Mouse (Mus musculus) hindbrain, embryonic 16.5 days (tissue): ENCODE data around the gene Vmn1r28. TPM values are rescaled to one million over a fixed set of nuclear protein-coding genes. Genes with fewer than 3 reads are reported as not detected.
"Not testable (repeated sequence)": the region's sequence is repeated elsewhere in the genome, so short reads cannot be mapped to it uniquely, and the experiment has no call there.

Source experiments
- ATAC-seq: fragments of 200-750 bp; cut with Nextera tagmentation; 2 replicates; pipeline ENCODE4 v1.8.0; 2017; ENCODE audit warnings: moderate TSS enrichment, moderate library complexity
- H3K27ac ChIP-seq: fragments of 300-500 bp; sonication (generic); 2 replicates; pipeline ENCODE4 v1.5.1; 2014; ENCODE audit warnings: low read depth, mild to moderate bottlenecking, control low read depth, low read length, moderate library complexity
- H3K27me3 ChIP-seq: fragments of 300-500 bp; sonication (generic); replicated peaks from 2 replicates; pipeline ENCODE4 v1.6.1; 2014; ENCODE audit warnings: low read length; ENCODE audit not compliant: control insufficient read depth, insufficient read depth
- H3K36me3 ChIP-seq: fragments of 300-500 bp; sonication (generic); 2 replicates; pipeline ENCODE4 v1.6.1; 2014; ENCODE audit warnings: mild to moderate bottlenecking, low read length, moderate library complexity, mixed read lengths; ENCODE audit not compliant: control insufficient read depth, insufficient read depth
- H3K4me1 ChIP-seq: fragments of 300-500 bp; sonication (generic); 2 replicates; pipeline ENCODE4 v1.6.1; 2014; ENCODE audit warnings: low read depth, low read length; ENCODE audit not compliant: control insufficient read depth, insufficient read depth
- H3K4me2 ChIP-seq: fragments of 300-500 bp; sonication (generic); 2 replicates; pipeline ENCODE4 v1.6.1; 2014; ENCODE audit warnings: mild to moderate bottlenecking, low read length, control low read depth, moderate library complexity
- H3K4me3 ChIP-seq: fragments of 300-500 bp; sonication (generic); 2 replicates; pipeline ENCODE4 v1.5.1; 2014; ENCODE audit warnings: mild to moderate bottlenecking, low read length, control low read depth, moderate library complexity
- H3K9ac ChIP-seq: fragments of 300-500 bp; sonication (generic); 2 replicates; pipeline ENCODE4 v1.6.1; 2014; ENCODE audit warnings: low read depth, mild to moderate bottlenecking, control low read depth, low read length, moderate library complexity
- H3K9me3 ChIP-seq: fragments of 300-500 bp; sonication (generic); 2 replicates; pipeline ENCODE4 v1.6.1; 2014; ENCODE audit warnings: mild to moderate bottlenecking, low read length, moderate library complexity; ENCODE audit not compliant: control insufficient read depth
- WGBS: fragments of 180-500 bp; shearing (Covaris S2); extraction: QIAGEN DNeasy Blood & Tissue Kit; methylation state at CpG from one replicate; pipeline ENCODE4 v1.1.7; 2014; 5-methylcytosine and 5-hydroxymethylcytosine counted together
- polyA plus RNA-seq: library from polyadenylated mRNA; unstranded; fragments of >200 nt; fragmentation: Nextera tagmentation; extraction: Ambion mirVana; gene quantifications from 2 replicates; pipeline ENCODE4 v1.2.1, GENCODE M21; 2015

Gene Vmn1r28
- polyA plus RNA-seq = not detected in 2 replicates

- H3K27me3 ChIP-seq = no peaks in the 10 kb centered on the region
- no peaks in the 10 kb centered on the region for H3K4me1 ChIP-seq
- H3K9me3 ChIP-seq = no peaks in the 10 kb centered on the region
- H3K9ac ChIP-seq = no peak within 1 kb of the TSS
- H3K27ac ChIP-seq = no peak within 1 kb of the TSS
- no peaks in the 10 kb centered on the region for H3K36me3 ChIP-seq
- WGBS = 96% methylated on average over 1 of the region's 1 CpGs
- no peak for ATAC-seq
- H3K4me2 ChIP-seq = no peak within 1 kb of the TSS
- no peak within 1 kb of the TSS for H3K4me3 ChIP-seq
These were observed at the start of gene Vmn1r28 for GRCm38 (mm10) chr6:58261737-58262136. Gene Vmn1r28 (plus strand): TSS chr6:58262037.

GRCm38 (mm10) chr6:58216119-58216518, 45.7 kb upstream of the Vmn1r28 start:
- Histone ChIP-seq H3K9ac (no peak overlapping the region), H3K4me2 (no peak overlapping the region), H3K36me3 (no peaks in the 10 kb centered on the region), H3K4me3 (no peak overlapping the region), H3K27me3 (no peaks in the 10 kb centered on the region), H3K4me1 (no peaks in the 10 kb centered on the region), H3K27ac (no peak overlapping the region), H3K9me3 (no peaks in the 10 kb centered on the region; the same call in 1 of the 2 replicates)
- ATAC-seq = no peak
- 78% methylated on average over 2 of the region's 2 CpGs for WGBS

- Histone ChIP-seq H3K4me2 (no peak within 1 kb of the TSS), H3K4me1 (no peaks in the 10 kb centered on the region), H3K27ac (no peak within 1 kb of the TSS), H3K9me3 (no peaks in the 10 kb centered on the region), H3K27me3 (no peaks in the 10 kb centered on the region), H3K4me3 (no peak within 1 kb of the TSS), H3K36me3 (no peaks in the 10 kb centered on the region), H3K9ac (no peak within 1 kb of the TSS)
- WGBS = 78% methylated on average over 2 of the region's 2 CpGs
- ATAC-seq = no peak
These were observed 43.1 kb upstream of the Vmn1r28 start, which contains the start of gene Vmn1r27 for GRCm38 (mm10) chr6:58218721-58219120. Gene Vmn1r27 (minus strand): TSS chr6:58218821.

GRCm38 (mm10) chr6:58279661-58280060, 17.8 kb downstream of the Vmn1r28 start:
- not testable (repeated sequence) for H3K4me3 ChIP-seq, ATAC-seq, H3K9me3 ChIP-seq, H3K27ac ChIP-seq, H3K36me3 ChIP-seq, H3K27me3 ChIP-seq, H3K4me1 ChIP-seq, H3K4me2 ChIP-seq, H3K9ac ChIP-seq
- WGBS = 96% methylated on average over 1 of the region's 1 CpGs

- WGBS = 70% methylated on average over 2 of the region's 2 CpGs
- ATAC-seq = no peak
- no peak overlapping the region for H3K9ac ChIP-seq
- H3K36me3 ChIP-seq = no peaks in the 10 kb centered on the region
- no peak overlapping the region for H3K4me3 ChIP-seq
- no peaks in the 10 kb centered on the region for H3K9me3 ChIP-seq
- no peak overlapping the region for H3K4me2 ChIP-seq
- no peaks in the 10 kb centered on the region for H3K4me1 ChIP-seq
- no peak overlapping the region for H3K27ac ChIP-seq
- no peaks in the 10 kb centered on the region for H3K27me3 ChIP-seq
These were observed 30.4 kb downstream of the Vmn1r28 start for GRCm38 (mm10) chr6:58292201-58292600.

- not testable (repeated sequence) for H3K9me3 ChIP-seq, H3K27me3 ChIP-seq, H3K36me3 ChIP-seq, H3K27ac ChIP-seq, ATAC-seq, H3K4me3 ChIP-seq, H3K9ac ChIP-seq, H3K4me1 ChIP-seq, H3K4me2 ChIP-seq
- 82% methylated on average over 19 of the region's 19 CpGs for WGBS
These were observed 36.7 kb downstream of the Vmn1r28 start for GRCm38 (mm10) chr6:58298511-58298910.

GRCm38 (mm10) chr6:58301249-58301648, 39.4 kb downstream of the Vmn1r28 start, which contains the start of gene Vmn1r29:
Gene Vmn1r29 (plus strand): TSS chr6:58301549.
- no peaks in the 10 kb centered on the region for H3K36me3 ChIP-seq
- no peak within 1 kb of the TSS for H3K27ac ChIP-seq
- no peak within 1 kb of the TSS for H3K4me2 ChIP-seq
- ATAC-seq = no peak
- no peaks in the 10 kb centered on the region for H3K9me3 ChIP-seq
- H3K4me3 ChIP-seq = no peak within 1 kb of the TSS
- no peaks in the 10 kb centered on the region for H3K27me3 ChIP-seq
- H3K4me1 ChIP-seq = no peaks in the 10 kb centered on the region
- H3K9ac ChIP-seq = no peak within 1 kb of the TSS

Other genes starting within 250 kb of the Vmn1r28 start
- not detected in 2 replicates for gene Vmn1r26, start 246.9 kb upstream of the Vmn1r28 start, polyA plus RNA-seq
- not detected in 2 replicates for gene Vmn1r27, start 43.2 kb upstream of the Vmn1r28 start, polyA plus RNA-seq
- not detected in 2 replicates for gene Vmn1r29, start 39.5 kb downstream of the Vmn1r28 start, polyA plus RNA-seq
- not detected in 2 replicates for gene Vmn1r30, start 181.3 kb downstream of the Vmn1r28 start, polyA plus RNA-seq
- gene Vmn1r31, start 213.3 kb downstream of the Vmn1r28 start, polyA plus RNA-seq = not detected in 2 replicates